Mouse (Mus musculus) hindbrain, embryonic 11.5 days (tissue): Measurements from ENCODE around the gene Plagl2. TPM values are rescaled to one million over a fixed set of nuclear protein-coding genes. Genes with fewer than 3 reads are reported as not detected.
"Not testable (repeated sequence)": the region's sequence is repeated elsewhere in the genome, so short reads cannot be mapped to it uniquely, and the experiment has no call there.

ENCODE experiments used
- ATAC-seq: fragments of 200-750 bp; cut with Nextera tagmentation; 2 replicates; pipeline ENCODE4 v1.8.0; 2017; ENCODE audit warnings: mild to moderate bottlenecking, moderate TSS enrichment, moderate library complexity; ENCODE audit not compliant: low FRiP score
- DNase-seq: peaks from one replicate; pipeline ENCODE4 v3.0.0-alpha.2; 2015; ENCODE audit warnings: low spot score
- H3K27ac ChIP-seq: fragments of 300-500 bp; sonication (generic); 2 replicates; pipeline ENCODE4 v1.5.1; 2014; ENCODE audit warnings: mild to moderate bottlenecking, low read depth, low read length
- H3K27me3 ChIP-seq: fragments of 300-500 bp; sonication (generic); 2 replicates; pipeline ENCODE4 v1.6.1; 2014; ENCODE audit warnings: mild to moderate bottlenecking, low read length, moderate library complexity, mixed read lengths; ENCODE audit not compliant: control insufficient read depth, insufficient read depth
- H3K36me3 ChIP-seq: fragments of 300-500 bp; sonication (generic); 2 replicates; pipeline ENCODE4 v1.6.1; 2014; ENCODE audit warnings: mild to moderate bottlenecking, low read length, moderate library complexity, mixed read lengths; ENCODE audit not compliant: control insufficient read depth, insufficient read depth
- H3K4me1 ChIP-seq: fragments of 300-500 bp; sonication (generic); replicated peaks from 2 replicates; pipeline ENCODE4 v1.6.1; 2014; ENCODE audit warnings: low read length, mixed read lengths; ENCODE audit not compliant: control insufficient read depth, insufficient read depth
- H3K4me2 ChIP-seq: fragments of 300-500 bp; sonication (generic); replicated peaks from 2 replicates; pipeline ENCODE4 v1.6.1; 2014; ENCODE audit warnings: mild to moderate bottlenecking, low read depth, low read length
- H3K4me3 ChIP-seq: fragments of 300-500 bp; sonication (generic); 2 replicates; pipeline ENCODE4 v1.5.1; 2014; ENCODE audit warnings: low read depth, low read length
- H3K9ac ChIP-seq: fragments of 300-500 bp; sonication (generic); 2 replicates; pipeline ENCODE4 v1.6.1; 2014; ENCODE audit warnings: low read depth, low read length
- H3K9me3 ChIP-seq: fragments of 300-500 bp; sonication (generic); 2 replicates; pipeline ENCODE4 v1.6.1; 2016; ENCODE audit warnings: low read length; ENCODE audit not compliant: control insufficient read depth
- WGBS: fragments of 180-500 bp; shearing (Covaris S2); extraction: QIAGEN DNeasy Blood & Tissue Kit; methylation state at CpG from one replicate; pipeline ENCODE4 v1.1.7; 2014; 5-methylcytosine and 5-hydroxymethylcytosine counted together
- polyA plus RNA-seq: library from polyadenylated mRNA; unstranded; fragments of >200 nt; fragmentation: Nextera tagmentation; extraction: Ambion mirVana; gene quantifications from 2 replicates; pipeline ENCODE4 v1.2.1, GENCODE M21; 2014

Gene Plagl2
- polyA plus RNA-seq, 1 experiment from 2014 or later, result 26.9 TPM

GRCm38 (mm10) chr2:153274200-153274918 is 33.1 kb upstream of the Plagl2 start:
- H3K36me3 ChIP-seq, H3K4me2 ChIP-seq, ATAC-seq, H3K27me3 ChIP-seq, H3K9ac ChIP-seq, H3K4me1 ChIP-seq, H3K4me3 ChIP-seq, DNase-seq, H3K27ac ChIP-seq, H3K9me3 ChIP-seq: not testable (repeated sequence)
- WGBS, result 72% methylated on average over 6 of the region's 6 CpGs

DNA sequence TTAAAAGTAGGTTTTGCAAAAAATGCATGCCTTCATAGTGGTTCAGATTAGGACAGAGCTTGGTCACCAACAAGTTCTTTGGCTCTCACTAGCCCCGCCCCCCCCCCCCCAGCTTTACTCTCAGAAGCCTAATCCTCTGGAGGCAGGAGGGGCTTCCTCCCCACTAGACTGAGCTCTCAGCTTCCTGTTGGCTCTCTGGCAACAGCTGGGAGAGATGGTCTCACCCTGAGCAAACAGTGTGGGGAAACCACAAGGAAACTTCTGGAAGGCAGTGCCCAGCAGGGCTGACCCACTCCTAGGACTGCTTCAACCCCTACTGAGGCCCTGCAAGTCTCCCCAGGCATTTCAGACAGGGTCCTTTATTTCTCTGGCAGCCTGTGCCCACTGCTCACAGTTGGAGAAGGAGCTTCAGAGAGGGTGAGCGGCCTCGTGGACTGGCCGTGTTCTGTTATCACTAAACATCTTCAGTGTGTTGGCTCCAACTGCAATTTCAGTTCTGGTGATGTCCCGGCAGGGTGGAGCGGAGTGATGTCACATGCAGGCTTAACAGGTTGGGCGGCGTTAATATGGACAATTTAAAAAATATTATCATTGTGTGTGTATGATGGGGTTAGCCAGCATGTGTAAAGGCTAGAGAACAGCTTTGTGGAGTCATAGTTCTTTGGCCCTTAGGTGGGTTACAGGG is 29.1 kb upstream of the Plagl2 start:
- ATAC-seq, H3K4me2 ChIP-seq: not testable (repeated sequence)

GRCm38 (mm10) chr2:153267331-153267730 is 26.1 kb upstream of the Plagl2 start:
- Histone ChIP-seq H3K9me3 (no peaks in the 10 kb centered on the region), H3K4me2 (no peak overlapping the region), H3K36me3 (0 out of 2 replicates have a peak, but pooled peaks cover 5% of the 10 kb centered on the region), H3K27me3 (no peaks in the 10 kb centered on the region), H3K4me1 (no peaks in the 10 kb centered on the region), H3K4me3 (no peak overlapping the region), H3K9ac (no peak overlapping the region), H3K27ac (no peak overlapping the region)
- no peak for ATAC-seq
- WGBS, result 92% methylated on average over 2 of the region's 2 CpGs
- no peak for DNase-seq

More for the DNA sequence above, 29.1 kb upstream of the Plagl2 start:
- H3K9ac ChIP-seq, H3K27me3 ChIP-seq, H3K4me3 ChIP-seq, H3K9me3 ChIP-seq, H3K4me1 ChIP-seq, H3K27ac ChIP-seq, H3K36me3 ChIP-seq, DNase-seq: not testable (repeated sequence)
- WGBS, result 76% methylated on average over 8 of the region's 8 CpGs

GRCm38 (mm10) chr2:153263053-153263452 is 21.8 kb upstream of the Plagl2 start:
- Histone ChIP-seq H3K4me1 (no peaks in the 10 kb centered on the region), H3K36me3 (0 out of 2 replicates have a peak, but pooled peaks cover 5% of the 10 kb centered on the region), H3K4me2 (no peak overlapping the region), H3K27ac (no peak overlapping the region), H3K9me3 (no peaks in the 10 kb centered on the region), H3K4me3 (no peak overlapping the region), H3K9ac (no peak overlapping the region), H3K27me3 (no peaks in the 10 kb centered on the region)
- DNase-seq (no peak), ATAC-seq (no peak)
- 87% methylated on average over 7 of the region's 7 CpGs for whole genome bisulfite sequencing

DNA sequence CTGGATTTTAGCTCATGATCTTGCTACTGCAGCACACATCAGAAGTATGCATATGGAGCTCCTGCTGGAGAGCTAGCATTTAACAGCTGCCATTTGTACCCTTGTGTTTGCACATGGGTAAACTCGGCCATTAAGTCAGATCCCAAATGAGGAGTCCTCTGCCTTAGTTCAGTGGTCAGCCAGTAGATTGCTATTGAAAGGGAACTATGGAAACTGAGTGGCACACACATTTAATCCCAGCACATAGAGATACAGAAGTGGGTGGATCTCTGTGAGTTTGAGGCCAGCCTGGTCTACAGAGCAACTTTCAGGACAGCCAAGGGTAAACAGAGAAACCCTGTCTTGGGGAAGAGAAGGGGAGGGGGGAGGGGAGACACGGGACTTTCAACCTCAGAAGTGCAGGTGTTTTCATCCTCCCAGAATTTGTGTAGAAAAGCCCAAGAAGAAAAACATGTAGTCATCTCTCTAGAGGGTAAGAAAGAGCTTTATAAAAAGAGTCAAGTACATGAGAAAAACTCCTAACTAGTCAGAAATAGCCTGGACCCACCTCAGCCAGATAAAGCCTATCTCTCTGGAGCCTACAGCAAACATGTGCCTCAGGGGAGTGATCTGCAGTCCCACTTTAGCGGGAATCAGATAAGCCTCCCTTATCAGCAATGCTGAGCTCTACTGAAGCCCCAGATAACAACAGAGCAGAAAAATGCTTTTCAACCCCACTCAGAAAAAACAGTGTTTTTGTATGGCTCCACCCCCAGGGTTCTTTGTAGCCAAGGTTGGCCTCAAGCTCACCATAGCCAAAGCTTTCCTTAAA is 18.8 kb upstream of the Plagl2 start:
- no peak overlapping the region for H3K4me2 ChIP-seq
- H3K4me1 ChIP-seq, result no peaks in the 10 kb centered on the region
- DNase-seq, result no peak
- ATAC-seq, result no peak
- H3K4me3 ChIP-seq, result no peak overlapping the region
- 0 out of 2 replicates have a peak, but pooled peaks cover 5% of the 10 kb centered on the region for H3K36me3 ChIP-seq
- no peak overlapping the region for H3K9ac ChIP-seq
- no peak overlapping the region for H3K27ac ChIP-seq
- no peaks in the 10 kb centered on the region for H3K27me3 ChIP-seq
- H3K9me3 ChIP-seq, result no peaks in the 10 kb centered on the region
- WGBS, result 79% methylated on average over 3 of the region's 3 CpGs

GRCm38 (mm10) chr2:153259030-153259863 is 18.0 kb upstream of the Plagl2 start:
- H3K27me3 ChIP-seq, result no peaks in the 10 kb centered on the region
- H3K27ac ChIP-seq, result no peak overlapping the region
- H3K4me1 ChIP-seq, result no peaks in the 10 kb centered on the region
- H3K9me3 ChIP-seq, result no peaks in the 10 kb centered on the region
- no peak overlapping the region for H3K9ac ChIP-seq
- 0 out of 2 replicates have a peak, but pooled peaks cover 5% of the 10 kb centered on the region for H3K36me3 ChIP-seq
- whole genome bisulfite sequencing, result 89% methylated on average over 12 of the region's 12 CpGs
- ATAC-seq (no peak), DNase-seq (no peak)
- H3K4me3 ChIP-seq, result no peak overlapping the region
- H3K4me2 ChIP-seq, result no peak overlapping the region

DNA sequence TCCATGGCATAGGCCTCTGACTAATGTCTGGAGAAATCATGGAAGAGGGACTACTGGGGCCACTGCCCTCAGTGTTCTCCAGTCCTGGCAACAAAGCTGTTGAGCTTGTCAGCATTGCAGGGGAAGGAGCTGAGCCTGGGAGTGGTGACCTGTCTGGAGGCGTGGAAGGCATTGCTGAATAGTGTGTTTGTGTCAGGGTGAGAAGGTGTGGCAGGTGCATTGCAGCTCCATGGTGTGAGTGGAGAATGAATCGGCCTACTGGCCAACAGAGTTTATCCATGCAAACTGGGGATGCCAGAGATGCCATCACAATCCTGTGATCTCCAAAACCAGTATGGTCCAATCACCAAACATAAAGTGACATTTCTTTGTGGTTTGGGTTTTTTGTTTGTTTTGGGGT is 15.4 kb upstream of the Plagl2 start:
- WGBS, result 94% methylated on average over 2 of the region's 2 CpGs
- DNase-seq (no peak), ATAC-seq (no peak)
- H3K9me3 ChIP-seq, result no peaks in the 10 kb centered on the region
- no peaks in the 10 kb centered on the region for H3K27me3 ChIP-seq
- no peak overlapping the region for H3K4me3 ChIP-seq
- no peak overlapping the region for H3K9ac ChIP-seq
- no peaks in the 10 kb centered on the region for H3K36me3 ChIP-seq
- no peaks in the 10 kb centered on the region for H3K4me1 ChIP-seq
- H3K4me2 ChIP-seq, result no peak overlapping the region
- H3K27ac ChIP-seq, result no peak overlapping the region

DNA sequence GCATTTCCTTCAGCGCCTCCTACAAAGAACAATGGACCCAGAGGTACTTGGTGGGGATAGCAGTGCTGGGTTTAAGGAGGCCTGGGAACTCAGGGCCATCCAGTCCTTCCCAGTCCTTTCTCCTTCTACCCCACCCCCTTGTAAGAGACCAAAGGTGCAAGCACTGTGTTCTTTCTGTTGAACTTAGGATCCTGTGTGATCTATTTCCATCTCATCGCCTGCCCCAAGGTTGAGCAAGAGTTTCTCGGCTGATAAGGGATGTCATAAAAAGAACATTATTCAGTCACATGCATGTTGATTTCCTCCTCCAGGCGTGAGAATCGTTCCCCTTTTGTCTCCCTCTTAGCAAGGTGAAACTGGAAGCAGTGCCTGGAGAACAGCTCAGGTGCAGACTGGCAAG is 8.5 kb upstream of the Plagl2 start:
- ATAC-seq (no peak), DNase-seq (no peak)
- H3K4me3 ChIP-seq, result no peak overlapping the region
- H3K36me3 ChIP-seq, result peaks cover 3% of the 10 kb centered on the region; the same call in 1 of the 2 replicates
- no peaks in the 10 kb centered on the region for H3K27me3 ChIP-seq
- no peak overlapping the region for H3K27ac ChIP-seq
- no peaks in the 10 kb centered on the region for H3K9me3 ChIP-seq
- 93% methylated on average over 5 of the region's 5 CpGs for WGBS
- no peak overlapping the region for H3K4me2 ChIP-seq
- H3K9ac ChIP-seq, result no peak overlapping the region
- H3K4me1 ChIP-seq, result no peaks in the 10 kb centered on the region
